Mouse (Mus musculus) forebrain, embryonic 11.5 days (tissue): ENCODE results near the gene Prss2. TPM values are rescaled to one million over a fixed set of nuclear protein-coding genes. Genes with fewer than 3 reads are reported as not detected.
"Not testable (repeated sequence)": the region's sequence is repeated elsewhere in the genome, so short reads cannot be mapped to it uniquely, and the experiment has no call there.

ENCODE experiments used
- ATAC-seq: fragments of 200-750 bp; cut with Nextera tagmentation; replicated peaks from 2 replicates; pipeline ENCODE4 v1.8.0; 2017; ENCODE audit warnings: moderate TSS enrichment; ENCODE audit not compliant: low FRiP score
- DNase-seq: peaks from one replicate; pipeline ENCODE4 v3.0.0-alpha.2; 2017; ENCODE audit warnings: low spot score
- H3K27ac ChIP-seq: fragments of 300-500 bp; sonication (generic); 2 replicates; pipeline ENCODE4 v1.5.1; 2014; ENCODE audit warnings: low read depth, low read length
- H3K27me3 ChIP-seq: fragments of 300-500 bp; sonication (generic); 2 replicates; pipeline ENCODE4 v1.6.1; 2014; ENCODE audit warnings: mild to moderate bottlenecking, low read length, mixed read lengths; ENCODE audit not compliant: control insufficient read depth, insufficient read depth
- H3K36me3 ChIP-seq: fragments of 300-500 bp; sonication (generic); 2 replicates; pipeline ENCODE4 v1.6.1; 2014; ENCODE audit warnings: mild to moderate bottlenecking, low read length, moderate library complexity, mixed read lengths; ENCODE audit not compliant: control insufficient read depth, insufficient read depth
- H3K4me1 ChIP-seq: fragments of 300-500 bp; sonication (generic); replicated peaks from 2 replicates; pipeline ENCODE4 v1.6.1; 2014; ENCODE audit warnings: low read length, mixed read lengths; ENCODE audit not compliant: control insufficient read depth, insufficient read depth
- H3K4me2 ChIP-seq: fragments of 300-500 bp; sonication (generic); 2 replicates; pipeline ENCODE4 v1.6.1; 2014; ENCODE audit warnings: low read depth, mild to moderate bottlenecking, low read length, moderate library complexity, mixed read lengths; ENCODE audit not compliant: severe bottlenecking
- H3K4me3 ChIP-seq: fragments of 300-500 bp; sonication (generic); 2 replicates; pipeline ENCODE4 v1.5.1; 2014; ENCODE audit warnings: low read depth, low read length
- H3K9ac ChIP-seq: fragments of 300-500 bp; sonication (generic); 2 replicates; pipeline ENCODE4 v1.6.1; 2014; ENCODE audit warnings: low read length
- H3K9me3 ChIP-seq: fragments of 300-500 bp; sonication (generic); 2 replicates; pipeline ENCODE4 v1.6.1; 2016; ENCODE audit warnings: low read length, mixed read lengths; ENCODE audit not compliant: control insufficient read depth
- WGBS: fragments of 180-500 bp; shearing (Covaris S2); extraction: QIAGEN DNeasy Blood & Tissue Kit; methylation state at CpG from one replicate; pipeline ENCODE4 v1.1.7; 2014; 5-methylcytosine and 5-hydroxymethylcytosine counted together
- polyA plus RNA-seq: library from polyadenylated mRNA; unstranded; fragments of >200 nt; fragmentation: Nextera tagmentation; extraction: Ambion mirVana; gene quantifications from 2 replicates; pipeline ENCODE4 v1.2.1, GENCODE M21; 2014

Prss2 gene
- not detected in 2 replicates for polyA plus RNA-seq

GRCm38 (mm10) chr6:41521487-41521886 lies at the start of gene Prss2:
TSS of gene Prss2 (plus strand) at chr6:41521787.
- no peaks in the 10 kb centered on the region for H3K27me3 ChIP-seq
- ATAC-seq, result no peak
- H3K4me1 ChIP-seq, result no peaks in the 10 kb centered on the region
- H3K36me3 ChIP-seq, result no peaks in the 10 kb centered on the region
- H3K4me2 ChIP-seq, result no peak within 1 kb of the TSS
- H3K9ac ChIP-seq, result no peak within 1 kb of the TSS
- no peaks in the 10 kb centered on the region for H3K9me3 ChIP-seq
- WGBS, result 85% methylated on average over 1 of the region's 1 CpGs
- H3K4me3 ChIP-seq, result no peak within 1 kb of the TSS
- H3K27ac ChIP-seq, result no peak within 1 kb of the TSS
- DNase-seq, result no peak

- Histone ChIP-seq H3K27ac (no peak overlapping the region), H3K4me2 (no peak overlapping the region), H3K9me3 (no peaks in the 10 kb centered on the region), H3K4me3 (no peak overlapping the region), H3K9ac (no peak overlapping the region), H3K36me3 (no peaks in the 10 kb centered on the region), H3K4me1 (no peaks in the 10 kb centered on the region), H3K27me3 (no peaks in the 10 kb centered on the region)
- 91% methylated on average over 3 of the region's 3 CpGs for WGBS
- no peak for DNase-seq
- ATAC-seq, result no peak
These were observed 22.2 kb upstream of the Prss2 start for GRCm38 (mm10) chr6:41499374-41499773.

DNA sequence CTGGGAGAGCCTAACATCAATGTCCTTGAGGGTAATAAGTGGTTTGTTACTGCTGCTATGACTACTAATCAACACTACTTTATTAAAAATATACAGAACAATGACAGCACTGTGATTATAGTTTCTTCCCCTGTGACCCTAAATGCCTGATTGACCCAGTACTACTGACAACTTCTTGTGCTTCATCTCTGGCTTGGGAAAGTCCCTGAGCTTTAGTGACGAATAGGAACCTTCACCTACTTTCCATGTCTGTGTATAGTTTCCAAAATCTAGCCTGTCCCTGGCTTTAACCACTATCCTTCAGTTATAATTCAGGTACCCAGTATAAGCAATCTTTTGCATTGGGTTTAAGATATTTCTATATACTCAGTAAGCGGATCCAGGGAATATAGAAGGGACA lies 16.7 kb upstream of the Prss2 start:
- no peak for DNase-seq
- Histone ChIP-seq H3K4me1 (no peaks in the 10 kb centered on the region), H3K9ac (no peak overlapping the region), H3K27ac (no peak overlapping the region), H3K4me3 (no peak overlapping the region), H3K36me3 (no peaks in the 10 kb centered on the region), H3K4me2 (no peak overlapping the region), H3K9me3 (no peaks in the 10 kb centered on the region), H3K27me3 (no peaks in the 10 kb centered on the region)
- WGBS, result 84% methylated on average over 2 of the region's 2 CpGs
- ATAC-seq, result no peak

DNA sequence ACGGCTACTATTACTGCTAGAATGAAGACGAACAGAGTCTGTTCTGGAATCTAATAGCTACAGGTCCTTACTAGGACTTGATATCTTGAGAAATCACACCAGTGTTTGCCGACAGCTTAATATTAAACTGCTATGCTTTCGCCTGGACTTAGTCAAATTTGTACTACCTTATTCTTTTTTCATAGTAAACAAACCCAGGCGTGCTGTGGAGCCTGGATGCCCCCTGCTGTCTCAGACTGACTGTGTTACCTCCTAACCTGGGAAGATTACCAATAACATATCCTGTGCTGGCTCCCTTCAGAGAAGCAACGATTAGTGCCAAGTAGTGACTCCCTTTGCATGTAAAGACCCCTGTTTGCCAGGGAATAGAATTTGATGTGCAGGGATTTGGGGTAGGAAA lies 16.3 kb upstream of the Prss2 start:
- H3K9ac ChIP-seq, result no peak overlapping the region
- DNase-seq, result no peak
- no peak overlapping the region for H3K27ac ChIP-seq
- no peaks in the 10 kb centered on the region for H3K27me3 ChIP-seq
- 81% methylated on average over 6 of the region's 6 CpGs for WGBS
- H3K4me3 ChIP-seq, result no peak overlapping the region
- no peaks in the 10 kb centered on the region for H3K36me3 ChIP-seq
- no peak overlapping the region for H3K4me2 ChIP-seq
- no peaks in the 10 kb centered on the region for H3K9me3 ChIP-seq
- no peak for ATAC-seq
- no peaks in the 10 kb centered on the region for H3K4me1 ChIP-seq

GRCm38 (mm10) chr6:41518017-41518524 lies 3.5 kb upstream of the Prss2 start:
- Histone ChIP-seq H3K9me3 (no peaks in the 10 kb centered on the region), H3K27ac (no peak overlapping the region), H3K36me3 (no peaks in the 10 kb centered on the region), H3K4me3 (no peak overlapping the region), H3K9ac (no peak overlapping the region), H3K4me2 (no peak overlapping the region), H3K27me3 (no peaks in the 10 kb centered on the region), H3K4me1 (no peaks in the 10 kb centered on the region)
- DNase-seq (no peak), ATAC-seq (no peak)
- WGBS, result 81% methylated on average over 6 of the region's 6 CpGs

- H3K4me2 ChIP-seq, result no peak overlapping the region
- no peaks in the 10 kb centered on the region for H3K27me3 ChIP-seq
- DNase-seq (no peak), ATAC-seq (no peak)
- H3K9me3 ChIP-seq, result no peaks in the 10 kb centered on the region
- H3K4me1 ChIP-seq, result no peaks in the 10 kb centered on the region
- H3K27ac ChIP-seq, result no peak overlapping the region
- no peaks in the 10 kb centered on the region for H3K36me3 ChIP-seq
- no peak overlapping the region for H3K4me3 ChIP-seq
- no peak overlapping the region for H3K9ac ChIP-seq
These were observed 4.9 kb downstream of the Prss2 start for GRCm38 (mm10) chr6:41526453-41526852.

DNA sequence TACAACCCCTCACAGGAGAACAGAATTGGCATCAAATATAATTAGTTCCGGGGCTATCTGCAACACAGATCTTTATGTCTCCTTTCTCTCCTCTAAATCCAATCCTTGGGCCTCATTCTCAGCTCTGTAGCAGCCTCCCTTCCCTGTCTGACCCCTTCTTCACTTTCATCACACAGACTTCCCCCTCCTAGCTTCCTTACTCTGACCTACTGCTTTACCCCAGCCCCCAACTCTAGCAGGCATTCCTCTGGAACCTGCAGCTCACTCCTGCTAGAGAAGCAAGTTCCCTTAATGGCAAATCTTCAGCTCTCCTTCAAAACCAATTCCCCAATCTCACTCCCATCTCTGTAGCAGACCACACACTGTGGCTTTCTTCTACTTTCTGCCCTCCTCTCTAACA lies 5.8 kb downstream of the Prss2 start:
- Histone ChIP-seq H3K36me3 (no peaks in the 10 kb centered on the region), H3K4me1 (no peaks in the 10 kb centered on the region), H3K4me3 (no peak overlapping the region), H3K27ac (no peak overlapping the region), H3K4me2 (no peak overlapping the region), H3K27me3 (no peaks in the 10 kb centered on the region), H3K9ac (no peak overlapping the region), H3K9me3 (no peaks in the 10 kb centered on the region)
- no peak for ATAC-seq
- 75% methylated on average over 1 of the region's 1 CpGs for WGBS
- DNase-seq, result no peak

GRCm38 (mm10) chr6:41529987-41530386 lies 8.4 kb downstream of the Prss2 start:
- not testable (repeated sequence) for H3K4me3 ChIP-seq, H3K36me3 ChIP-seq, ATAC-seq, H3K27me3 ChIP-seq, DNase-seq, H3K4me2 ChIP-seq, H3K9ac ChIP-seq, H3K4me1 ChIP-seq, H3K9me3 ChIP-seq, H3K27ac ChIP-seq
- WGBS, result 2% methylated on average over 1 of the region's 2 CpGs

- Histone ChIP-seq H3K27ac (no peak overlapping the region), H3K36me3 (no peaks in the 10 kb centered on the region), H3K4me2 (no peak overlapping the region), H3K27me3 (no peaks in the 10 kb centered on the region), H3K4me1 (no peaks in the 10 kb centered on the region), H3K4me3 (no peak overlapping the region), H3K9ac (no peak overlapping the region), H3K9me3 (no peaks in the 10 kb centered on the region)
- ATAC-seq (no peak), DNase-seq (no peak)
- 79% methylated on average over 4 of the region's 4 CpGs for WGBS
These were observed 10.6 kb downstream of the Prss2 start for GRCm38 (mm10) chr6:41532181-41532580.
